Mouse (Mus musculus) kidney, embryonic 14.5 days (tissue): Measurements from ENCODE around the gene Gm10972. TPM values are rescaled to one million over a fixed set of nuclear protein-coding genes. Genes with fewer than 3 reads are reported as not detected.
"Not testable (repeated sequence)": the region's sequence is repeated elsewhere in the genome, so short reads cannot be mapped to it uniquely, and the experiment has no call there.

Experiments used
- ATAC-seq: fragments of 200-750 bp; cut with Nextera tagmentation; 2 replicates; pipeline ENCODE4 v1.8.0; 2017; ENCODE audit warnings: moderate number of reproducible peaks, mild to moderate bottlenecking, moderate TSS enrichment, moderate library complexity; ENCODE audit not compliant: low FRiP score, low TSS enrichment
- H3K27ac ChIP-seq: fragments of 300-500 bp; sonication (generic); 2 replicates; pipeline ENCODE4 v1.5.1; 2014; ENCODE audit warnings: low read depth, mild to moderate bottlenecking, low read length, moderate library complexity, mixed read lengths
- H3K27me3 ChIP-seq: fragments of 300-500 bp; sonication (generic); 2 replicates; pipeline ENCODE4 v1.6.1; 2014; ENCODE audit warnings: mild to moderate bottlenecking, low read length; ENCODE audit not compliant: control insufficient read depth, insufficient read depth
- H3K36me3 ChIP-seq: fragments of 300-500 bp; sonication (generic); 2 replicates; pipeline ENCODE4 v1.6.1; 2014; ENCODE audit warnings: low read length, mixed read lengths; ENCODE audit not compliant: control insufficient read depth, insufficient read depth
- H3K4me1 ChIP-seq: fragments of 300-500 bp; sonication (generic); 2 replicates; pipeline ENCODE4 v1.6.1; 2014; ENCODE audit warnings: low read length, mixed read lengths; ENCODE audit not compliant: control insufficient read depth, insufficient read depth
- H3K4me2 ChIP-seq: fragments of 300-500 bp; sonication (generic); replicated peaks from 2 replicates; pipeline ENCODE4 v1.6.1; 2014; ENCODE audit warnings: low read depth, mild to moderate bottlenecking, low read length
- H3K4me3 ChIP-seq: fragments of 300-500 bp; sonication (generic); 2 replicates; pipeline ENCODE4 v1.5.1; 2014; ENCODE audit warnings: mild to moderate bottlenecking, low read length
- H3K9ac ChIP-seq: fragments of 300-500 bp; sonication (generic); 2 replicates; pipeline ENCODE4 v1.6.1; 2014; ENCODE audit warnings: low read depth, mild to moderate bottlenecking, low read length, moderate library complexity
- H3K9me3 ChIP-seq: fragments of 300-500 bp; sonication (generic); 2 replicates; pipeline ENCODE4 v1.6.1; 2016; ENCODE audit warnings: low read length; ENCODE audit not compliant: control insufficient read depth
- WGBS: fragments of 180-500 bp; shearing (Covaris S2); extraction: QIAGEN DNeasy Blood & Tissue Kit; methylation state at CpG from one replicate; pipeline ENCODE4 v1.1.7; 2014; 5-methylcytosine and 5-hydroxymethylcytosine counted together
- polyA plus RNA-seq: library from polyadenylated mRNA; unstranded; fragments of >200 nt; fragmentation: Nextera tagmentation; extraction: Ambion mirVana; gene quantifications from 2 replicates; pipeline ENCODE4 v1.2.1, GENCODE M21; 2014

The Gm10972 gene
- polyA plus RNA-seq, 1 experiment from 2014 or later, result not detected

- Histone ChIP-seq H3K4me1 (0 out of 2 replicates have a peak, but pooled peaks cover 3% of the 10 kb centered on the region), H3K9me3 (no peaks in the 10 kb centered on the region), H3K36me3 (no peaks in the 10 kb centered on the region), H3K4me2 (no peak overlapping the region), H3K27ac (no peak overlapping the region), H3K9ac (no peak overlapping the region), H3K4me3 (no peak overlapping the region), H3K27me3 (no peaks in the 10 kb centered on the region)
- 84% methylated on average over 7 of the region's 7 CpGs for WGBS
- ATAC-seq, result no peak
Measured at GRCm38 (mm10) chr3:94650409-94650808, 7.5 kb downstream of the Gm10972 start.

DNA sequence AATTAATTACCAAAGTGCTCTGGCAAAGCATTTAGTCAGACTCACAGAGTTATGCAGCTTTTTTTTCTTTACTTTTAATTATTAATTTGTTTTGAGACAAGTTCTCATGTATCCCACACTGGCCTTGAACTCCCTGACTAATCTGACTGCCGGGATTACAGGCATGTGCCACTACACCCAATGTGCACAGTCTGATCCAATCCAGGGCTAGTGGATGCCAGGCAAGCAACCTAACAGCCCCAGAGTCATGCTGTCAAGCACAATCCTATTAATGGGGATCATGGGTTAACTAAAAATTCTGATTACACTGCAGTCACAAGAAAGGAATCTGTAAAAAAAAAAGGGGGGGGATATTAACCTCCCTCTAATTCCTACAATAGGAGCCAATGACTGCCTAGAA lies 11.1 kb downstream of the Gm10972 start:
- not testable (repeated sequence) for H3K9me3 ChIP-seq, H3K4me1 ChIP-seq, H3K27me3 ChIP-seq, H3K4me2 ChIP-seq, H3K27ac ChIP-seq, H3K9ac ChIP-seq, ATAC-seq, H3K36me3 ChIP-seq, H3K4me3 ChIP-seq
- WGBS, result 70% methylated on average over 1 of the region's 1 CpGs

DNA sequence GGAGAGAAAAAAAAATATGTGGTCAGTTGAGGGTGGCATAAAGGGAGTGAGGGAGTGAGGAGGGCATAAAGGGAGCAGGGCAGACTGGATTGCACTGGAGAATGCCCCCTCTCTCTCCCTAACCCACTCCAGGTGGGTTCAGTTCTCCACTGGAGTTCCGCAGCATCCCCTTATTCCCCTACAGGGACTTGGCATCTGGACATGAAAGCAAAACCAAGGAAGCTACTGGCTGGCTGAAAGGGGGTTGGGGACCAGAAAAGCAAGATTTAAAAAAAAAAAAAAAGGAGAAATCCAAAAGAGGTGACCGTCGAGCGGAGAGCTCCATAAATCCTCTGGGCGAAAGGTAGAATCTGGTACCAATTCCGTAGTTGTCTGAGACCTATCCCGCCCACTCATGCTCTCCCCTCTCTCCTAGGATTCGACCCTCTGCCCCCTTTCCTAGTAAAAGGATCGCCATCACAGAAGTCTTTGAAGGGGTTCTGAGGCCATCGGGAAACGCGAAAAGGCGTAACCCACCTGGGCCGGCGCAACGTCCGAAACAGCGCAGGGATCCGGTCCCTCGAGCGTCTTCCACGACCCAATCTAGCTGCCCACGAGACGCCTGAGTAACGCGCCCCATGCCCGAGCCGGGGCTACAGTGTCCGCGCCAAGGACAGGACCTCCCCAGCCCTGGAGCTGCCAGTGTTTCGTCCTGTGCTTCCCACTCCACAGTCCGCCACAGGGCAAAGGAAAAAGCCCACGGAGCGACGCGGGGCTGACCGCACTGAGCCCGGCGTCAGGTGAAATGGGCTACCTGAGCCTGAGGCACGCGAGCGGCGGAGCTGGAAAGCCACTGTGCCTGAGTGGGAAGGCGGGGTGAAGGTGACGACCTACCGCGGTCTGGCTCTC lies 15.2 kb downstream of the Gm10972 start:
- not testable (repeated sequence) for H3K9me3 ChIP-seq, H3K4me1 ChIP-seq, H3K27ac ChIP-seq, H3K27me3 ChIP-seq, H3K36me3 ChIP-seq
- WGBS, result 2% methylated on average over 22 of the region's 47 CpGs
- H3K9ac ChIP-seq, result peak overlapping the region; percentile 53
- peak; percentile 53 for ATAC-seq
- H3K4me2 ChIP-seq, result peak overlapping the region; percentile 69
- H3K4me3 ChIP-seq, result peak overlapping the region; percentile 41

- H3K27me3 ChIP-seq, H3K36me3 ChIP-seq, H3K9me3 ChIP-seq, H3K27ac ChIP-seq, H3K4me1 ChIP-seq: not testable (repeated sequence)
- H3K4me2 ChIP-seq, result peak within 1 kb of the TSS; percentile 69
- peak; percentile 93 for ATAC-seq
- H3K4me3 ChIP-seq, result peak within 1 kb of the TSS; percentile 41
- peak within 1 kb of the TSS; percentile 53 for H3K9ac ChIP-seq
- 0% methylated on average over 17 of the region's 33 CpGs for WGBS
Measured at GRCm38 (mm10) chr3:94658740-94659095, 15.8 kb downstream of the Gm10972 start, which contains the start of gene Tuft1. Tuft1 (minus strand) TSS chr3:94658872.

GRCm38 (mm10) chr3:94659142-94659748 lies 16.3 kb downstream of the Gm10972 start:
- not testable (repeated sequence) for H3K4me3 ChIP-seq, H3K9ac ChIP-seq, H3K27me3 ChIP-seq, H3K4me2 ChIP-seq, H3K27ac ChIP-seq, H3K9me3 ChIP-seq, H3K36me3 ChIP-seq, H3K4me1 ChIP-seq
- WGBS, result 31% methylated on average over 8 of the region's 10 CpGs
- ATAC-seq, result peak; percentile 48; the same call in 1 of the 2 replicates

DNA sequence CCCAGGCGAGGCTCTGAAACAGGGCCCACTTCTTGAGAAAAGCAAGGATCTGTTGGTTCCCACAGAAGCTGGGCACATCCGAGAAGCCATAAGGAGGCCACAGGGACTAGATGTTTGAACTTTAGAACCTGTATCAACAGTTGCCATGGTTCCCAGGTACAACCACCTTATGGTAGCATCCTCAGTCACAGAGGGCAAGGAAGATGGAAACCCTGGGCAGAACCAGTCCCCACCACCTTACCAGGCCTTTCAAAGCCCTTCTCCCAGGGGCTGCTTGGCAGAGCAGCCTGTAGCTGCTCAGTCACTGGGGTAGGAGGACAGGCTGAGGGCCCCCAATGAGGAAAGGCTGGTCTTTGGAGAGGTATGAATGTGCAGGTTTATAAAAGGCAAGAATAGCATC lies 17.9 kb downstream of the Gm10972 start:
- not testable (repeated sequence) for H3K4me2 ChIP-seq, H3K36me3 ChIP-seq, H3K27me3 ChIP-seq, H3K27ac ChIP-seq, ATAC-seq, H3K9ac ChIP-seq, H3K4me1 ChIP-seq, H3K4me3 ChIP-seq, H3K9me3 ChIP-seq
- whole genome bisulfite sequencing, result 95% methylated on average over 2 of the region's 2 CpGs

- H3K36me3 ChIP-seq, H3K27ac ChIP-seq, H3K9me3 ChIP-seq, H3K27me3 ChIP-seq, H3K4me2 ChIP-seq, H3K9ac ChIP-seq, H3K4me3 ChIP-seq, H3K4me1 ChIP-seq: not testable (repeated sequence)
- ATAC-seq, result peak; percentile 44; the same call in 1 of the 2 replicates
- 89% methylated on average over 3 of the region's 5 CpGs for WGBS
Measured at GRCm38 (mm10) chr3:94665060-94665802, 22.3 kb downstream of the Gm10972 start.

DNA sequence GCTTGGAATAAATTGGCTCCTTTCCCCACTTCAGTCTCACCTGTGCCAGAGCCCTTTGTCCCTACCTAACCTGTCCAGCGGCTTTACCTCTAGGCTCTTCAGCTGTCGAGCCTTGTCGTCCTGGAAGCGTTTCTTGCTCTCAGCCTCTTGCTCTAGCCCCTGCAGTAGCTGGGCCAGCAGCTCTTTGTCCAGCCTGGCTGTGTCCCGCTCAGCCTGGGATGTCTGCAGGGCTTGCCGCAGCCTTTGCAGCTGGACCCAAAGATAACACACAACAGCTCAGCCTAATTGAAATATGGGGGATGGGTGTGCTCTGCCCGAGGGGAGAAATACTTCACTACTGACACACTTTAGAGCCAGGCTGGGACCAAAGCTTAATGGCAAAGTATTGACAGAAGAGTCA lies 23.0 kb downstream of the Gm10972 start:
- not testable (repeated sequence) for H3K27me3 ChIP-seq, H3K9me3 ChIP-seq, H3K4me3 ChIP-seq, H3K9ac ChIP-seq, H3K36me3 ChIP-seq, H3K4me2 ChIP-seq, H3K27ac ChIP-seq, H3K4me1 ChIP-seq
- 38% methylated on average over 7 of the region's 7 CpGs for WGBS
- 0 out of 2 replicates have a peak, but pooled peaks have one; percentile 30 for ATAC-seq

GRCm38 (mm10) chr3:94675101-94675500 lies 32.2 kb downstream of the Gm10972 start:
- H3K27ac ChIP-seq, H3K9me3 ChIP-seq, H3K4me3 ChIP-seq, H3K9ac ChIP-seq, H3K4me1 ChIP-seq, H3K36me3 ChIP-seq, H3K27me3 ChIP-seq, H3K4me2 ChIP-seq, ATAC-seq: not testable (repeated sequence)
- 79% methylated on average over 9 of the region's 9 CpGs for WGBS
